Mouse (Mus musculus): ENCODE measurements around the gene Pknox2.
A peak's percentile ranks its signal among the peaks of the same experiment; 100 is the strongest.

Gene Pknox2

GRCm38 (mm10) chr9:37098600-37098999 lies 48.6 kb downstream of the Pknox2 start:
- DNase-seq: no peak

GRCm38 (mm10) chr9:37094230-37094990 lies 52.8 kb downstream of the Pknox2 start:
- DNase-seq: no peak

GRCm38 (mm10) chr9:37093086-37093485 lies 54.1 kb downstream of the Pknox2 start:
- DNase-seq: no peak

GRCm38 (mm10) chr9:37089894-37090652 lies 57.1 kb downstream of the Pknox2 start:
- peak; percentile 67 for DNase-seq

GRCm38 (mm10) chr9:37085370-37085769 lies 61.8 kb downstream of the Pknox2 start:
- no peak for DNase-seq

- DNase-seq: peak; percentile 67
Observed at GRCm38 (mm10) chr9:37082246-37082645, 65.0 kb downstream of the Pknox2 start.

GRCm38 (mm10) chr9:37080309-37080708 lies 66.9 kb downstream of the Pknox2 start:
- no peak for DNase-seq

- no peak for DNase-seq
Observed at GRCm38 (mm10) chr9:37077063-37077418, 70.2 kb downstream of the Pknox2 start.

- no peak for DNase-seq
Observed at GRCm38 (mm10) chr9:37076386-37077062, 70.7 kb downstream of the Pknox2 start.

- no peak for DNase-seq
Observed at GRCm38 (mm10) chr9:37075903-37076302, 71.3 kb downstream of the Pknox2 start.

- DNase-seq: no peak
Observed at GRCm38 (mm10) chr9:37069391-37070312, 77.6 kb downstream of the Pknox2 start.

GRCm38 (mm10) chr9:37067473-37067830 lies 79.8 kb downstream of the Pknox2 start:
- DNase-seq: no peak

- no peak for DNase-seq
Observed at GRCm38 (mm10) chr9:37066732-37067472, 80.3 kb downstream of the Pknox2 start.

- DNase-seq: no peak
Observed at GRCm38 (mm10) chr9:37061627-37062026, 85.6 kb downstream of the Pknox2 start.

GRCm38 (mm10) chr9:37054703-37055102 lies 92.5 kb downstream of the Pknox2 start:
- DNase-seq: no peak

GRCm38 (mm10) chr9:37053601-37054512 lies 93.3 kb downstream of the Pknox2 start:
- peak; percentile 49 for DNase-seq

- no peak for DNase-seq
Observed at GRCm38 (mm10) chr9:37053041-37053440, 94.2 kb downstream of the Pknox2 start.

GRCm38 (mm10) chr9:37051669-37052068 lies 95.5 kb downstream of the Pknox2 start:
- no peak for DNase-seq

- DNase-seq: no peak
Observed at GRCm38 (mm10) chr9:37047490-37047889, 99.7 kb downstream of the Pknox2 start.

- DNase-seq: no peak
Observed at GRCm38 (mm10) chr9:37045875-37046274, 101.3 kb downstream of the Pknox2 start.

- no peak for DNase-seq
Observed at GRCm38 (mm10) chr9:37044165-37044564, 103.0 kb downstream of the Pknox2 start.

Measured in kidney, adult 11 months (tissue).